Mouse (Mus musculus) midbrain, embryonic 16.5 days (tissue): Measurements from ENCODE around the gene Rbms3. TPM values are rescaled to one million over a fixed set of nuclear protein-coding genes. Genes with fewer than 3 reads are reported as not detected.

Experiments used
- ATAC-seq: fragments of 200-750 bp; cut with Nextera tagmentation; 2 replicates; pipeline ENCODE4 v1.8.0; 2017; ENCODE audit warnings: moderate TSS enrichment
- H3K27ac ChIP-seq: fragments of 300-500 bp; sonication (generic); 2 replicates; pipeline ENCODE4 v1.5.1; 2014; ENCODE audit warnings: mild to moderate bottlenecking, low read length, mixed read lengths
- H3K27me3 ChIP-seq: fragments of 300-500 bp; sonication (generic); 2 replicates; pipeline ENCODE4 v1.6.1; 2014; ENCODE audit warnings: low read depth, low read length, mixed read lengths; ENCODE audit not compliant: control insufficient read depth, insufficient read depth
- H3K36me3 ChIP-seq: fragments of 300-500 bp; sonication (generic); 2 replicates; pipeline ENCODE4 v1.6.1; 2014; ENCODE audit warnings: mild to moderate bottlenecking, low read length, moderate library complexity, mixed read lengths; ENCODE audit not compliant: control insufficient read depth, insufficient read depth
- H3K4me1 ChIP-seq: fragments of 300-500 bp; sonication (generic); 2 replicates; pipeline ENCODE4 v1.6.1; 2014; ENCODE audit warnings: mild to moderate bottlenecking, low read length, mixed read lengths; ENCODE audit not compliant: control insufficient read depth, insufficient read depth
- H3K4me2 ChIP-seq: fragments of 300-500 bp; sonication (generic); 2 replicates; pipeline ENCODE4 v1.6.1; 2014; ENCODE audit warnings: mild to moderate bottlenecking, low read length, mixed read lengths
- H3K4me3 ChIP-seq: fragments of 300-500 bp; sonication (generic); 2 replicates; pipeline ENCODE4 v1.5.1; 2014; ENCODE audit warnings: low read depth, mild to moderate bottlenecking, low read length, moderate library complexity, mixed read lengths
- H3K9ac ChIP-seq: fragments of 300-500 bp; sonication (generic); 2 replicates; pipeline ENCODE4 v1.6.1; 2014; ENCODE audit warnings: low read depth, low read length, mixed read lengths
- H3K9me3 ChIP-seq: fragments of 300-500 bp; sonication (generic); replicated peaks from 2 replicates; pipeline ENCODE4 v1.6.1; 2014; ENCODE audit warnings: mild to moderate bottlenecking, low read length, mixed read lengths; ENCODE audit not compliant: control insufficient read depth, poor library complexity, severe bottlenecking
- WGBS: fragments of 180-500 bp; shearing (Covaris S2); extraction: QIAGEN DNeasy Blood & Tissue Kit; methylation state at CpG from one replicate; pipeline ENCODE4 v1.1.7; 2014; 5-methylcytosine and 5-hydroxymethylcytosine counted together
- polyA plus RNA-seq: library from polyadenylated mRNA; unstranded; fragments of >200 nt; fragmentation: Nextera tagmentation; extraction: Ambion mirVana; gene quantifications from 2 replicates; pipeline ENCODE4 v1.2.1, GENCODE M21; 2015

Rbms3 gene
- polyA plus RNA-seq, 1 experiment from 2014 or later: 65.9 TPM

DNA sequence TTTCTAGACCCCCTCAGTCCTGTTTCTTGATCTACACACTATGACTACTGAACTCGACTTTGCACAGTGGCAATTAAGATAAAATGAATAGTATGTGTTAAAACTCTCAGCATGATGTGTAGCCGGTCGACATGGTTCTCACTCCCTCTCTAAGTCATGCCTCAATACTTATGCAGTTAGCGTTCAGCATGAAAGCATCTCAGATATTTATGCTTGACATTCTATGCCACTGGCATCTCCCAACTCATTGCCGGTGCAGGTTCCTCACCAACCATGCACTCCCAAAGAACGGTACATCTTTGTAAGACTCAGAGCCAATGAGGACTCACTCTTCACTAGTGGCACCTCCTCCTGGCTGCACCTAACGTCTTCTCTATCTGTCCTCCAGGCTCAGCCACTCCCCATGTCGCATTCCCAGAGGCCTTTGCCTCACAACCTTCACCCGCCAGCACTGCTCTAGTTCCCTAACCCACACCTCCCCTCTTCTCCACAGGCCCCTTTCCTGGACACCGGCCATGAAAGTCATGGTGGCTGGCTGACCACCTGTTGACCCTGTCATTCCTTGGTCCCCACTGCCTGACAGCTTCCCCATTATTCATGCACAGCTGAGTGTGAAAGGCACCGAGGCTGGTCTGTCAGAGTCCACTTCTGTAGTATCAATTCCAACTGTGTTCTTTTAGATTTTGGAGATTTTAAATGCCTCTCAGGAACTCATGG, 561.9 kb downstream of the Rbms3 start:
- Histone ChIP-seq H3K4me1 (0 out of 2 replicates have a peak, but pooled peaks cover 5% of the 10 kb centered on the region), H3K4me3 (no peak overlapping the region), H3K4me2 (no peak overlapping the region), H3K27ac (no peak overlapping the region), H3K9me3 (0 out of 2 replicates have a peak, but pooled peaks cover 2% of the 10 kb centered on the region), H3K27me3 (no peaks in the 10 kb centered on the region), H3K9ac (no peak overlapping the region), H3K36me3 (no peaks in the 10 kb centered on the region)
- 83% methylated on average over 11 of the region's 11 CpGs for WGBS
- no peak for ATAC-seq

DNA sequence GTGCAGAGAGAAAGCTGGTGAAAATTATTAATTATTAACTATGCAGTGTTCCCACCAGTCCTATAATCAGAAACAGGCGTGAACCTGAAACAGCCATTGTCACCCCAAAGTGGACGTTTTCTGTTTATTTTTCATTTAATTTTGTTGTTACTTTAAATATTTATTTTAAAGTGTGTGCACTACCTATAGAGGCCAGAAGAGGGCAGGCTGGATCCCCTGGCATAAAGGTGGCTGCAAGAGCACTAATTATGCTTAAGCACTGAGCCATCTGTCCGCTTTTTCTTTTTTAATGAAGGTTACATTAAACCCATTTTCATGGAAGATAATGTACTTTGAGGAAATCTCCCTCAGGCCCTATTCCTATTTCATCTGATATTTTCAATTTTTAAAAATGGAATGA, 563.2 kb downstream of the Rbms3 start:
- Histone ChIP-seq H3K4me3 (no peak overlapping the region), H3K27ac (no peak overlapping the region), H3K27me3 (no peaks in the 10 kb centered on the region), H3K36me3 (no peaks in the 10 kb centered on the region), H3K9me3 (0 out of 2 replicates have a peak, but pooled peaks cover 2% of the 10 kb centered on the region), H3K9ac (no peak overlapping the region), H3K4me1 (no peaks in the 10 kb centered on the region), H3K4me2 (no peak overlapping the region)
- no peak for ATAC-seq
- 81% methylated on average over 3 of the region's 3 CpGs for WGBS

DNA sequence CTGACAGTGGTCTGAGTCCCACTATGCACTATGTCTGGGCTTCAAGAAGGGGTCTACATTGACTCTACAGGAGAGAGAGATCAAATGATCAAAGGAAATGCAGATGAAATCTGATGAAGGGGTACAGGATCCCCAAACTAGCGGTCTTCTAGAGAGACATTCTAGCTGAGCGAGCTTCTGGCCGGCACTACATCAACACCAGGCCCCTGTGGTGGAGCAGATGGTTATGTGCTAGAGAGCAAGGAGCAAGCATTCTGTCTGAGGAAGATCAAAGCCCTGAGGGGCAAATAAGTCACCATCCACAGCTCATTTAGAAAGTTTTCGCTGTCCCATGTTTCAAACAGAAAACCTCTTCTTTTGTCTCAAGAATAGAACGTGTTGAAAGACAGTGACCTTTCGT, 564.1 kb downstream of the Rbms3 start:
- ATAC-seq: no peak
- 90% methylated on average over 6 of the region's 6 CpGs for WGBS
- no peaks in the 10 kb centered on the region for H3K27me3 ChIP-seq
- no peak overlapping the region for H3K4me2 ChIP-seq
- H3K9me3 ChIP-seq: 0 out of 2 replicates have a peak, but pooled peaks cover 2% of the 10 kb centered on the region
- H3K9ac ChIP-seq: no peak overlapping the region
- no peaks in the 10 kb centered on the region for H3K4me1 ChIP-seq
- no peak overlapping the region for H3K27ac ChIP-seq
- no peaks in the 10 kb centered on the region for H3K36me3 ChIP-seq
- H3K4me3 ChIP-seq: no peak overlapping the region

DNA sequence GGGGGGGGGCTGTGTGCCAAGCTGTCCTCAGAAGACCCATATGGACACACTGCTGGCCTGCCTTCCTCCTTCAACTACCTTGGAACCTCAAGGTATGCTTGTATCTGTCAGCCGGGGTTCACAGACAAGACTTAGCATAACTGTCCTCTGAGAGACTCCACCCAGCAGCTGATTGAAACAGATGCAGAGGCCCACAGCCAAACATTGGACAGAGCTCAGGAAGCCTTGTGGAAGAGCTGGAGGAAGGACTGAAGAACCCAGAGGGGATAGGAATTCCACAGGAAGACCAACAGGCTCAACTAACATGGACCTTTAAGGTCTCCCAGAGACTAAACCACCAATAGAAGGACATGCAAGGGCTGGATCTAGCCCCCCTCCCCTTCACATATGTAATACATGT, 570.1 kb downstream of the Rbms3 start:
- Histone ChIP-seq H3K9me3 (no peaks in the 10 kb centered on the region), H3K9ac (no peak overlapping the region), H3K4me2 (no peak overlapping the region), H3K36me3 (no peaks in the 10 kb centered on the region), H3K4me1 (no peaks in the 10 kb centered on the region), H3K27ac (no peak overlapping the region), H3K4me3 (no peak overlapping the region), H3K27me3 (no peaks in the 10 kb centered on the region)
- WGBS: 96% methylated on average over 1 of the region's 1 CpGs
- no peak for ATAC-seq

DNA sequence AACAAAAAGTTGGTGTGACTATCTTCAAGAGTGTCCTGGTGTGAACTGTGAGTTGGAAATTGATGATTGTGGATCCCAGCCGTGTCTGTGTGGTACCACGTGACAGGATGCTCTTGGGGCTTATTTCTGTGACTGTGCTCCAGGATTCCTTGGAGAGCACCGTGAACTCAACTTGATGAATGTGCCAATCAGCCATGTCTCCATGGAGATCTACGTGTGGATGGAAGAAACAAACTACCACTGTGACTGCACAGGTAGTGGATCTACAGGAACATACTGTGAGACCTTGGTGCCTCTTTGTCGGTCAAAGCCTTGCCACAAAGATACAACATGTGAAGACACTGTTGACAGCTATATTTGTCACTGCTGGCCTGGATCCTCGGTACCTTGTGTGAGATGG, 570.6 kb downstream of the Rbms3 start:
- Histone ChIP-seq H3K9ac (no peak overlapping the region), H3K4me3 (no peak overlapping the region), H3K27me3 (no peaks in the 10 kb centered on the region), H3K27ac (no peak overlapping the region), H3K4me2 (no peak overlapping the region), H3K36me3 (no peaks in the 10 kb centered on the region), H3K9me3 (no peaks in the 10 kb centered on the region), H3K4me1 (no peaks in the 10 kb centered on the region)
- 91% methylated on average over 6 of the region's 6 CpGs for WGBS
- ATAC-seq: no peak

DNA sequence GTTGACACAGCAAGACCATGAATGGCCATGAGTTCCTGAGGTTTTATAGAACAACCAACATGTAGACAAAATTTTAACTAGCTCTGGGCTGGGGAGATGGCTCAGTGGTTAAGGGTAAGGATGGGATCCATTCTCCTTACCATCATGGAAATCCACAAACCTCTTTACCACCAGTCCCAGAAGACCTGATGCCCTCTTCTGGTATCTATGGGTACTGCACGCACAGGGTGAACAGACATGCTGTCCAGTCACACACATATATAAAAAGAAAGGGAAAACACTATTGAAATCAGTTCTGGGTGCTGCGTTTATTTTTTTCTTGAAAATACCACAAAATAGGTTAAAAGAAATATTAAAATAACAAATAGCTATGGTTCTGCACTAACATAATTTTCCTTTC, 577.8 kb downstream of the Rbms3 start:
- ATAC-seq: no peak
- Histone ChIP-seq H3K9ac (no peak overlapping the region), H3K4me2 (no peak overlapping the region), H3K4me1 (no peaks in the 10 kb centered on the region), H3K36me3 (no peaks in the 10 kb centered on the region), H3K27me3 (no peaks in the 10 kb centered on the region), H3K27ac (no peak overlapping the region), H3K4me3 (no peak overlapping the region), H3K9me3 (0 out of 2 replicates have a peak, but pooled peaks cover 3% of the 10 kb centered on the region)
- WGBS: 97% methylated on average over 2 of the region's 2 CpGs

DNA sequence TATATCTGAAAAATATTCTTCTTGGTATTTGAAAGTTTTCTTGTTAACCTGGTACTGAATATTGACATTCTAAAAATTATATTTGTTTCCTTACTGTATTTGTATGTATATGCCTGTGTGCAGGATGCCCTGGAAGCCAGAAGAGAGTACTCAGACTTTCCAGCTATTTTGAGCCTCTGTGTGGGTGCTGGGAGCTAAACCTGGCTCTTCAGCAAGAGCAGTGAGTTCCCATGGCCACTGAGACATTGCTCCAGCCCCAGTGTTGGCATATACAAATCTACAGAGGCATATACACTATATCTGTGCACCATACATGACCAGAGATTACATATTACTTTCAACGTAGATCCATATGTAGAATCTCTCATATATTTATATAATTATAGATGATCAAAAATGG, 581.1 kb downstream of the Rbms3 start:
- Histone ChIP-seq H3K4me2 (no peak overlapping the region), H3K27me3 (no peaks in the 10 kb centered on the region), H3K36me3 (no peaks in the 10 kb centered on the region), H3K4me3 (no peak overlapping the region), H3K9ac (no peak overlapping the region), H3K4me1 (no peaks in the 10 kb centered on the region), H3K9me3 (0 out of 2 replicates have a peak, but pooled peaks cover 3% of the 10 kb centered on the region), H3K27ac (no peak overlapping the region)
- WGBS: 89% methylated on average over 1 of the region's 1 CpGs
- no peak for ATAC-seq

DNA sequence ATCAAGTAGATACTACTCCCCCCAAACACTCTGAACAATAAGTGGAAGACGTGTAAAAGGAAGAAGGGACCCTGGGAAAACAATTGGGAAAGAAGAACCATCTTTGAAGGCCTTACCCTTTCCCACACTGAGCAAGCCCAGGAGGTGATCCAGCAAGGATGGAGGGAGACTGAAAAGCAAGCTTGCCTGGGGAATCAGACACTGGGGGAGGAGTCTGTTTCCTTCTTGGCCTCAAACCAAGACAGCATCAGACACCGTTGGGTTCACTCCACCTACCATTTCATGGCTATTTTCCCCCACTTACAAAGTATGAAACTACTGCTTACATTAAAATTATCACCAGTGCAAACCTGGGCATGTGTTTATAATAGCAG, 587.7 kb downstream of the Rbms3 start:
- H3K4me3 ChIP-seq: no peak overlapping the region
- 66% methylated on average over 2 of the region's 2 CpGs for WGBS
- H3K9ac ChIP-seq: no peak overlapping the region

DNA sequence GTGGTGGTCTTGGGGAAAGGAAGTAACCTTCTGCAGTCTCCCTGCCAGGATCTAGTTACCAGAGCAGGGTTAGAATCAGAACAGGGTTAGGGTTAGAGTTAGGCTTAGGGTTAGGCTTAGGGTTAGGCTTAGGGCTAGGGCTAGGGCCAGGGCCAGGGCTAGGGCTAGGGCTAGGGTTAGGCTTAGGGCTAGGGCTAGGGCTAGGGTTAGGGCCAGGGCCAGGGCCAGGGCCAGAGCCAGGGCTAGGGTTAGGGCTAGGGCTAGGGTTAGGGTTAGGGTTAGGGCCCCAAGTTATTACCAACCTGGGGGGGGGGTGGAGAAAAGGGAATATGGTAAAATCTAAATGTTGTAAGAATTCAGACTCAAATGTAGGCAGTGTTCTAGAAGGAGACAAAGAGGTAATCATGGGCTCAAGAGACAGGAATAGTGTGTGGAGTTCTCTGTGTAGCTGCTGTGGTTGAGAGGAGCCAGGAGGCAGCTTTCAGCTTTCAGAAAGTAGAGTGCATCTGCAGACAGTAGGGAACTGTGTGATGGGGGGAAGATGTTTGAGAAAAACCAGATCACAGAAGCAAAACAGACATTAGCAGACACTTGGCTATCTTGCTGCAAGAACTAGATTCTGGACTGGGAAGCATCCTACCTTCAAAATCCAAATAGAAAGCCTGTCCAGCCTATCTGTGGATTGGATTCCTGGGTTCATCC, 588.3 kb downstream of the Rbms3 start:
- H3K4me3 ChIP-seq: no peak overlapping the region
- H3K9ac ChIP-seq: no peak overlapping the region
- H3K4me1 ChIP-seq: no peaks in the 10 kb centered on the region
- no peaks in the 10 kb centered on the region for H3K9me3 ChIP-seq
- no peak overlapping the region for H3K27ac ChIP-seq
- no peak overlapping the region for H3K4me2 ChIP-seq
- no peaks in the 10 kb centered on the region for H3K27me3 ChIP-seq
- H3K36me3 ChIP-seq: no peaks in the 10 kb centered on the region
- no peak for ATAC-seq

More for the DNA sequence above, 587.7 kb downstream of the Rbms3 start:
- Histone ChIP-seq H3K27ac (no peak overlapping the region), H3K9me3 (no peaks in the 10 kb centered on the region), H3K4me1 (no peaks in the 10 kb centered on the region), H3K4me2 (no peak overlapping the region), H3K27me3 (no peaks in the 10 kb centered on the region), H3K36me3 (no peaks in the 10 kb centered on the region)
- ATAC-seq: no peak
